Mouse (Mus musculus) bone marrow, adult 2 months (tissue): ENCODE data around the gene Jup.

Source experiments
- CTCF ChIP-seq: fragments of 200-500 bp; IDR thresholded peaks from 2 replicates; pipeline ENCODE4 v1.5.1; 2011; ENCODE audit warnings: low read length, control low read depth; ENCODE audit not compliant: control insufficient read depth, insufficient read depth
- POLR2A ChIP-seq: fragments of 200-500 bp; IDR thresholded peaks from 2 replicates; pipeline ENCODE4 v1.6.1; 2011; ENCODE audit warnings: low read depth, mild to moderate bottlenecking, control low read depth, low read length, borderline replicate concordance; ENCODE audit not compliant: control insufficient read depth

GRCm38 (mm10) chr11:100409686-100410085 is 12.1 kb upstream of the Jup start:
- TF ChIP-seq CTCF (no peak), POLR2A (no peak)
